Mouse (Mus musculus) effector memory CD4-positive, alpha-beta T cell, adult 7 months (primary cell): Measurements from ENCODE around the gene Phactr2. TPM values are rescaled to one million over a fixed set of nuclear protein-coding genes. Genes with fewer than 3 reads are reported as not detected.

ENCODE experiments used
- polyA plus RNA-seq: library from polyadenylated mRNA; unstranded; fragments of 100-300 nt; shearing (Covaris generic); gene quantifications from one replicate; pipeline ENCODE4 v1.2.1, GENCODE M21; 2017

Phactr2 gene
- polyA plus RNA-seq, result 2.2 TPM

GRCm38 (mm10) chr10:13473833-13474567, at the start of gene Phactr2:
Phactr2 (minus strand) TSS chr10:13474412.

GRCm38 (mm10) chr10:13499331-13499730, 25.1 kb upstream of the Phactr2 start, which contains the start of gene Fuca2:
Fuca2 (plus strand) TSS chr10:13499540.

GRCm38 (mm10) chr10:13192731-13193351, 281.4 kb downstream of the Phactr2 start, which contains the start of gene Ltv1:
Ltv1 (minus strand) TSS chr10:13193168.

GRCm38 (mm10) chr10:13177973-13178624, 296.1 kb downstream of the Phactr2 start, which contains the start of gene Zc2hc1b:
Zc2hc1b (minus strand) TSS chr10:13178023.

Other genes with a start within 250 kb of the Phactr2 start
- 26.4 TPM for gene Fuca2, start 25.1 kb upstream of the Phactr2 start, polyA plus RNA-seq
- gene Adat2, start 78.5 kb upstream of the Phactr2 start, polyA plus RNA-seq, result 3.2 TPM
- 35.7 TPM for gene Pex3, start 78.7 kb upstream of the Phactr2 start, polyA plus RNA-seq